Mouse (Mus musculus) thymus, adult 2 months (tissue): ENCODE measurements around the gene Hdac4. TPM values are rescaled to one million over a fixed set of nuclear protein-coding genes. Genes with fewer than 3 reads are reported as not detected.

ENCODE experiments used
- DNase-seq: peaks from one replicate; pipeline ENCODE4 v3.0.0; 2021
- H3K27ac ChIP-seq: fragments of 200-500 bp; 2 replicates; pipeline ENCODE4 v1.5.1; 2012; ENCODE audit warnings: low read length, control low read depth; ENCODE audit not compliant: control insufficient read depth, insufficient read depth
- H3K27me3 ChIP-seq: fragments of 200-500 bp; 2 replicates; pipeline ENCODE4 v1.6.1; 2012; ENCODE audit warnings: mild to moderate bottlenecking, low read length, moderate library complexity, mixed read lengths; ENCODE audit not compliant: control insufficient read depth, insufficient read depth
- H3K36me3 ChIP-seq: fragments of 200-500 bp; 2 replicates; pipeline ENCODE4 v1.6.1; 2012; ENCODE audit warnings: mild to moderate bottlenecking, low read length, moderate library complexity; ENCODE audit not compliant: control insufficient read depth, insufficient read depth
- H3K4me1 ChIP-seq: fragments of 200-500 bp; replicated peaks from 2 replicates; pipeline ENCODE4 v1.6.1; 2012; ENCODE audit warnings: low read length; ENCODE audit not compliant: control insufficient read depth, insufficient read depth
- H3K4me3 ChIP-seq: fragments of 200-500 bp; 2 replicates; pipeline ENCODE4 v1.5.1; 2012; ENCODE audit warnings: mild to moderate bottlenecking, low read length, control low read depth, moderate library complexity; ENCODE audit not compliant: control insufficient read depth, insufficient read depth
- CTCF ChIP-seq: fragments of 200-500 bp; IDR thresholded peaks from 2 replicates; pipeline ENCODE4 v1.5.1; 2012; ENCODE audit warnings: mild to moderate bottlenecking, control low read depth, low read length, moderate library complexity, borderline replicate concordance; ENCODE audit not compliant: control insufficient read depth, poor library complexity, insufficient read depth; ENCODE audit errors: extremely low read depth
- POLR2A ChIP-seq: fragments of 200-500 bp; IDR thresholded peaks from 2 replicates; pipeline ENCODE4 v1.6.1; 2012; ENCODE audit warnings: mild to moderate bottlenecking, low read length, control low read depth, moderate library complexity; ENCODE audit not compliant: control insufficient read depth, poor library complexity, insufficient read depth; ENCODE audit errors: extremely low read depth
- WGBS: fragments of 180-500 bp; shearing (Covaris S2); methylation state at CpG from one replicate; pipeline ENCODE4 v1.1.7; 2018; 5-methylcytosine and 5-hydroxymethylcytosine counted together
- polyA plus RNA-seq: library from polyadenylated mRNA; depleted of rRNA; stranded (reverse); fragments of >200 nt; gene quantifications from 2 replicates; pipeline ENCODE4 v1.2.3, GENCODE M21; 2012

Gene Hdac4
- polyA plus RNA-seq, 1 experiment = 33.2 TPM

GRCm38 (mm10) chr1:92111026-92111425 lies 84.5 kb downstream of the Hdac4 start:
- DNase-seq = no peak
- Histone ChIP-seq H3K4me1 (peaks cover 6% of the 10 kb centered on the region; the same call in 1 of the 2 replicates), H3K4me3 (no peak overlapping the region), H3K27me3 (no peaks in the 10 kb centered on the region), H3K36me3 (no peaks in the 10 kb centered on the region), H3K27ac (no peak overlapping the region)
- 76% methylated on average over 1 of the region's 1 CpGs for WGBS
- TF ChIP-seq CTCF (no peak), POLR2A (no peak)

- Histone ChIP-seq H3K27ac (no peak overlapping the region), H3K27me3 (no peaks in the 10 kb centered on the region), H3K36me3 (no peaks in the 10 kb centered on the region), H3K4me3 (no peak overlapping the region), H3K4me1 (peaks cover 16% of the 10 kb centered on the region)
- TF ChIP-seq CTCF (no peak), POLR2A (no peak)
- WGBS = 90% methylated on average over 1 of the region's 1 CpGs
- no peak for DNase-seq
These were observed 86.3 kb downstream of the Hdac4 start for GRCm38 (mm10) chr1:92109221-92109620.

GRCm38 (mm10) chr1:92108556-92108955 lies 86.9 kb downstream of the Hdac4 start:
- no peak overlapping the region for H3K27ac ChIP-seq
- no peak for DNase-seq
- H3K27me3 ChIP-seq = no peaks in the 10 kb centered on the region
- H3K4me3 ChIP-seq = no peak overlapping the region
- WGBS = 93% methylated on average over 2 of the region's 2 CpGs
- TF ChIP-seq CTCF = no peak
- no peak for TF ChIP-seq POLR2A
- no peaks in the 10 kb centered on the region for H3K36me3 ChIP-seq
- H3K4me1 ChIP-seq = peaks cover 18% of the 10 kb centered on the region

- TF ChIP-seq POLR2A (no peak), CTCF (no peak)
- 98% methylated on average over 2 of the region's 2 CpGs for WGBS
- Histone ChIP-seq H3K27ac (no peak overlapping the region), H3K27me3 (no peaks in the 10 kb centered on the region), H3K4me1 (peaks cover 22% of the 10 kb centered on the region), H3K36me3 (no peaks in the 10 kb centered on the region), H3K4me3 (no peak overlapping the region)
- no peak for DNase-seq
These were observed 87.5 kb downstream of the Hdac4 start for GRCm38 (mm10) chr1:92107996-92108395.

DNA sequence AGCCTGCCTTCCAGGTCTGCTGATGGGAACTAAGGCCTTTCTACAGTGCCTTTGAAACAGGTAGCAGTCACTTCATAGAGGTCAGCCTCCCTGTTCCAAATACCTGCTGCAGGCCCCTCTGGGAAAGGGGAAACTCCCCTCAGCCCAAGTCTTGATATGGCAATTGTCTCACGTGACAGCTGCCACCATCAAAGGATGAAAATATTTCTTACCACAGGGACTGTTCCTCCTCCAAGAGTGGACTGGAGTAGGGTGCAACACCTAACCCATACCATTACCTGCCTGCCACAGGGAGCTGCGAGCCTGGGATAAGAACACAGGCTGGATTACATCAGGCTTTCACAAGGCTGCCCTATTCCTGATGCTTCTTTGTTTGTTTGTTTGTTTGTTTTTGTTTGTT lies 88.0 kb downstream of the Hdac4 start:
- peaks cover 25% of the 10 kb centered on the region for H3K4me1 ChIP-seq
- no peak for DNase-seq
- no peaks in the 10 kb centered on the region for H3K36me3 ChIP-seq
- no peak overlapping the region for H3K4me3 ChIP-seq
- TF ChIP-seq POLR2A (no peak), CTCF (no peak)
- no peak overlapping the region for H3K27ac ChIP-seq
- 65% methylated on average over 2 of the region's 2 CpGs for WGBS
- H3K27me3 ChIP-seq = no peaks in the 10 kb centered on the region

- Histone ChIP-seq H3K4me1 (peaks cover 24% of the 10 kb centered on the region), H3K4me3 (no peak overlapping the region), H3K27me3 (no peaks in the 10 kb centered on the region), H3K36me3 (no peaks in the 10 kb centered on the region), H3K27ac (no peak overlapping the region)
- TF ChIP-seq CTCF (no peak), POLR2A (no peak)
- DNase-seq = no peak
- WGBS = 82% methylated on average over 4 of the region's 4 CpGs
These were observed 88.9 kb downstream of the Hdac4 start for GRCm38 (mm10) chr1:92106486-92107160.
